Mouse (Mus musculus) kidney, postnatal 0 days (tissue): ENCODE data around the gene Cct3. TPM values are rescaled to one million over a fixed set of nuclear protein-coding genes. Genes with fewer than 3 reads are reported as not detected.
"Not testable (repeated sequence)": the region's sequence is repeated elsewhere in the genome, so short reads cannot be mapped to it uniquely, and the experiment has no call there.

Experiments used
- ATAC-seq: fragments of 200-750 bp; cut with Nextera tagmentation; replicated peaks from 2 replicates; pipeline ENCODE4 v1.8.0; 2017; ENCODE audit warnings: low read depth, moderate number of reproducible peaks, moderate TSS enrichment, moderate library complexity; ENCODE audit not compliant: low FRiP score
- DNase-seq: peaks from one replicate; pipeline ENCODE4 v3.0.0-alpha.2; 2016; ENCODE audit warnings: low spot score
- H3K27ac ChIP-seq: fragments of 300-500 bp; sonication (generic); 2 replicates; pipeline ENCODE4 v1.5.1; 2014; ENCODE audit warnings: mild to moderate bottlenecking
- H3K27me3 ChIP-seq: fragments of 300-500 bp; sonication (generic); 2 replicates; pipeline ENCODE4 v1.6.1; 2014; ENCODE audit warnings: low read length, mixed read lengths; ENCODE audit not compliant: insufficient read depth
- H3K36me3 ChIP-seq: fragments of 300-500 bp; sonication (generic); 2 replicates; pipeline ENCODE4 v1.6.1; 2014; ENCODE audit warnings: low read length, mixed read lengths; ENCODE audit not compliant: insufficient read depth
- H3K4me1 ChIP-seq: fragments of 300-500 bp; sonication (generic); replicated peaks from 2 replicates; pipeline ENCODE4 v1.6.1; 2014; ENCODE audit warnings: antibody characterized with exemption, low read length, mixed read lengths; ENCODE audit not compliant: insufficient read depth
- H3K4me2 ChIP-seq: fragments of 300-500 bp; sonication (generic); 2 replicates; pipeline ENCODE4 v1.6.1; 2014; ENCODE audit warnings: mild to moderate bottlenecking, low read length, moderate library complexity, mixed read lengths
- H3K4me3 ChIP-seq: fragments of 300-500 bp; sonication (generic); replicated peaks from 2 replicates; pipeline ENCODE4 v1.5.1; 2014; ENCODE audit warnings: low read depth, low read length
- H3K9ac ChIP-seq: fragments of 300-500 bp; sonication (generic); 2 replicates; pipeline ENCODE4 v1.6.1; 2014; ENCODE audit warnings: low read depth, low read length
- H3K9me3 ChIP-seq: fragments of 300-500 bp; sonication (generic); replicated peaks from 2 replicates; pipeline ENCODE4 v1.6.1; 2016; ENCODE audit warnings: low read length, inconsistent platforms, mixed read lengths
- CTCF ChIP-seq: IDR thresholded peaks from 2 replicates; pipeline ENCODE4 v1.5.1; 2016; ENCODE audit warnings: antibody characterized with exemption, low read depth, mild to moderate bottlenecking, moderate library complexity
- whole genome bisulfite sequencing: fragments of 180-500 bp; shearing (Covaris S2); extraction: QIAGEN DNeasy Blood & Tissue Kit; methylation state at CpG from one replicate; pipeline ENCODE4 v1.1.7; 2014; 5-methylcytosine and 5-hydroxymethylcytosine counted together
- polyA plus RNA-seq: library from polyadenylated mRNA; unstranded; fragments of >200 nt; fragmentation: Nextera tagmentation; extraction: Ambion mirVana; gene quantifications from 2 replicates; pipeline ENCODE4 v1.2.1, GENCODE M21; 2015

The Cct3 gene
- polyA plus RNA-seq, 1 experiment from 2014 or later = 373 TPM

- ATAC-seq (no peak), DNase-seq (no peak)
- Histone ChIP-seq H3K4me3 (no peak within 1 kb of the TSS), H3K27ac (no peak within 1 kb of the TSS), H3K4me1 (no peaks in the 10 kb centered on the region), H3K9ac (no peak within 1 kb of the TSS), H3K27me3 (no peaks in the 10 kb centered on the region), H3K4me2 (no peak within 1 kb of the TSS), H3K9me3 (no peaks in the 10 kb centered on the region), H3K36me3 (no peaks in the 10 kb centered on the region)
- TF ChIP-seq CTCF = no peak
- WGBS = 95% methylated on average over 4 of the region's 4 CpGs
These were observed 9.8 kb upstream of the Cct3 start, which contains the start of gene Gm38392 for GRCm38 (mm10) chr3:88287110-88287509. Gene Gm38392 (minus strand): TSS chr3:88287210.

- not testable (repeated sequence) for H3K4me3 ChIP-seq, H3K27ac ChIP-seq, H3K9ac ChIP-seq, H3K27me3 ChIP-seq, H3K4me2 ChIP-seq, ATAC-seq, H3K4me1 ChIP-seq, H3K9me3 ChIP-seq, H3K36me3 ChIP-seq, DNase-seq
- 79% methylated on average over 7 of the region's 10 CpGs for WGBS
These were observed 8.7 kb upstream of the Cct3 start for GRCm38 (mm10) chr3:88288133-88288713.

- no peak for ATAC-seq
- Histone ChIP-seq H3K4me1 (no peaks in the 10 kb centered on the region), H3K4me2 (no peak overlapping the region), H3K36me3 (no peaks in the 10 kb centered on the region), H3K9ac (no peak overlapping the region), H3K27me3 (no peaks in the 10 kb centered on the region), H3K27ac (no peak overlapping the region), H3K9me3 (no peaks in the 10 kb centered on the region), H3K4me3 (no peak overlapping the region)
- TF ChIP-seq CTCF = peak; percentile 62
- DNase-seq = peak; percentile 43
- WGBS = 59% methylated on average over 4 of the region's 4 CpGs
These were observed 4.9 kb upstream of the Cct3 start for GRCm38 (mm10) chr3:88291970-88292369.

DNA sequence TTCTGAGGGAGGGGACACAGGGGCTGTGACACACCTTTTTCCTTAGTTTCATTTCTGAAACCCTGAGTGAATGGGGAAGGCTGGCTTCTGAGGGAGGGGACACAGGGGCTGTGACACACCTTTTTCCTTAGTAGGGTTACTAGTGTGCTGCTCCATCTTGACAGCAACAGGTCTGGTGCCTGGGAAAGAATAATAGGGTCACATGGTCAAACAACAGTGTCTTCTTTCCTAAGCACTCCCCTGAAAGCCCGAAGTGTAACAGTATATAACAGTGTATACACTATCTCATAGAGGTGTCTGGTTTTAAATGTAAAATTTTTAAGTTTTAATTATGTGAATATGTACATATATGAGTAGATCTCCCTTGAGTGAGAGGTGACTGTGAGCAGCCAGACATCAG is 1.6 kb upstream of the Cct3 start:
- H3K9ac ChIP-seq, ATAC-seq, H3K4me2 ChIP-seq, DNase-seq, H3K4me3 ChIP-seq, H3K4me1 ChIP-seq, H3K27me3 ChIP-seq, H3K36me3 ChIP-seq, H3K27ac ChIP-seq, H3K9me3 ChIP-seq: not testable (repeated sequence)
- WGBS = 41% methylated on average over 1 of the region's 1 CpGs

DNA sequence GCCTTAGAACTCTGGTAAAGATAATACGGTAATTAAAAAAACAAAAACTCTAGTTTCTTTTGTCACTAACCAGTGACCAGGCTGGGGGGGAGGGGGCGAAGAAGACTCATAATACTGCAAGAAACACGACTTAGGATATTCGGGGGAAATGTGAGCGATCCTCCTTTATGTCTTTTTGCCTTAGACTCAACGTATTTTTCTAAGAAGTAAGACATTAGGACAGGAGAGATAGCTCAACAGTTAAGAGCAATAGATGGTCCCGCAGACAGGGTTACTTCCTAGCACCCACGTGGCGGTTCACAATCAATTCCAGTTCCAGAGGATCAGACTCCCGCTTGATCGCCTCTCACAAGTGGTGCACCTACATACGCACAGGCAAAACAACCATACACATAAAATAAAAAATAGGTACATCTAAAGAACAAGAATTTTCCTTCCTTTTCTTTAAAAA is 781 bp upstream of the Cct3 start:
- WGBS = 2% methylated on average over 12 of the region's 12 CpGs
- ATAC-seq (no peak), DNase-seq (peak; percentile 78)
- H3K9me3 ChIP-seq = no peaks in the 10 kb centered on the region
- H3K4me3 ChIP-seq = peak overlapping the region; percentile 56
- no peaks in the 10 kb centered on the region for H3K27me3 ChIP-seq
- H3K36me3 ChIP-seq = peaks cover 8% of the 10 kb centered on the region; the same call in 1 of the 2 replicates
- no peak for TF ChIP-seq CTCF
- H3K4me2 ChIP-seq = peak overlapping the region; percentile 66
- H3K27ac ChIP-seq = peak overlapping the region; percentile 77
- H3K9ac ChIP-seq = peak overlapping the region; percentile 42
- H3K4me1 ChIP-seq = peaks cover 6% of the 10 kb centered on the region

DNA sequence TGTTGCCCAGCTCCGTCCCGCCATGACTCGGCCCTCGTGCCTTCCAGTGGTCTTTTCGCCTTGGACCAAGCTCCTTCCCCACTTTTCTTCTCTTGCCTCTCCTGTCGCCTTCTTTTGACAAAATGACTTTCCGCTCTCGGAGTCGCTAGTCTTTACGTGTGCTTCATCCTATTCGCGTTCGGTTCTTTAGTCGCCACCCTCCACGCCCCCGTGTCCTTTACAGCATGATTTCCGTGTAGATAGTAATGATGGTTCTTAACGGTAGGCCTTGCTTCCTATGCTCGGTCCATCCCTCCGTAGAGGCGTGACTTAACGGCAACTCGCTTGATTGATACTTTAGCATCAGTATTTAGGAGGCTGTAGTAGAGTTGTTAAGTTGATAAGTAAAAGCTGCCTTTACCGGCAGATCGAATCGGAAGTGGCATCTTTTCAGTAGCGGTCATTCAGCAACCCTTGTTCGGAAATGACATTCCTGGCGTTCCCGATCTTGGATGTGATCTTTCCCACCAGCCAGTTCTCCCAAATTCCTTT is 470 bp downstream of the Cct3 start:
- no peaks in the 10 kb centered on the region for H3K9me3 ChIP-seq
- H3K4me1 ChIP-seq = peaks cover 6% of the 10 kb centered on the region
- H3K4me3 ChIP-seq = peak overlapping the region; percentile 56
- H3K36me3 ChIP-seq = peaks cover 18% of the 10 kb centered on the region
- no peak for TF ChIP-seq CTCF
- peak; percentile 55 for DNase-seq
- WGBS = under 1% methylated on average over 30 of the region's 30 CpGs
- H3K4me2 ChIP-seq = peak overlapping the region; percentile 51
- peak overlapping the region; percentile 77 for H3K27ac ChIP-seq
- peak overlapping the region; percentile 74 for H3K9ac ChIP-seq
- H3K27me3 ChIP-seq = no peaks in the 10 kb centered on the region
- ATAC-seq = no peak

GRCm38 (mm10) chr3:88299172-88299571 is 2.3 kb downstream of the Cct3 start:
- no peak for TF ChIP-seq CTCF
- WGBS = 70% methylated on average over 1 of the region's 1 CpGs
- Histone ChIP-seq H3K27ac (no peak overlapping the region), H3K9ac (no peak overlapping the region), H3K4me2 (no peak overlapping the region), H3K9me3 (no peaks in the 10 kb centered on the region), H3K36me3 (peaks cover 32% of the 10 kb centered on the region), H3K4me1 (peaks cover 6% of the 10 kb centered on the region), H3K27me3 (no peaks in the 10 kb centered on the region), H3K4me3 (no peak overlapping the region)
- ATAC-seq = no peak
- no peak for DNase-seq
